Mouse (Mus musculus) stomach, embryonic 14.5 days (tissue): ENCODE data around the gene Idnk. TPM values are rescaled to one million over a fixed set of nuclear protein-coding genes. Genes with fewer than 3 reads are reported as not detected.

Experiments
- ATAC-seq: fragments of 200-750 bp; cut with Nextera tagmentation; 2 replicates; pipeline ENCODE4 v1.8.0; 2017; ENCODE audit warnings: low read depth, moderate TSS enrichment; ENCODE audit not compliant: insufficient number of reproducible peaks, insufficient read depth, low FRiP score
- H3K27ac ChIP-seq: fragments of 300-500 bp; sonication (generic); 2 replicates; pipeline ENCODE4 v1.5.1; 2014; ENCODE audit warnings: mild to moderate bottlenecking, low read length, moderate library complexity, mixed read lengths
- H3K27me3 ChIP-seq: fragments of 300-500 bp; sonication (generic); 2 replicates; pipeline ENCODE4 v1.6.1; 2014; ENCODE audit warnings: low read length, control low read depth, mixed read lengths; ENCODE audit not compliant: control insufficient read depth, insufficient read depth
- H3K36me3 ChIP-seq: fragments of 300-500 bp; sonication (generic); 2 replicates; pipeline ENCODE4 v1.6.1; 2014; ENCODE audit warnings: mild to moderate bottlenecking, control low read depth, low read length, moderate library complexity, mixed read lengths; ENCODE audit not compliant: control insufficient read depth, insufficient read depth
- H3K4me1 ChIP-seq: fragments of 300-500 bp; sonication (generic); 2 replicates; pipeline ENCODE4 v1.6.1; 2014; ENCODE audit warnings: low read length, control low read depth, mixed read lengths; ENCODE audit not compliant: control insufficient read depth, insufficient read depth
- H3K4me2 ChIP-seq: fragments of 300-500 bp; sonication (generic); replicated peaks from 2 replicates; pipeline ENCODE4 v1.6.1; 2014; ENCODE audit warnings: low read depth, low read length, control low read depth
- H3K4me3 ChIP-seq: fragments of 300-500 bp; sonication (generic); 2 replicates; pipeline ENCODE4 v1.5.1; 2014; ENCODE audit warnings: low read depth, low read length, control low read depth
- H3K9ac ChIP-seq: fragments of 300-500 bp; sonication (generic); replicated peaks from 2 replicates; pipeline ENCODE4 v1.6.1; 2014; ENCODE audit warnings: low read depth, mild to moderate bottlenecking, control low read depth, low read length, moderate library complexity, mixed read lengths
- H3K9me3 ChIP-seq: fragments of 300-500 bp; sonication (generic); 2 replicates; pipeline ENCODE4 v1.6.1; 2016; ENCODE audit warnings: low read depth, low read length, control low read depth; ENCODE audit not compliant: control insufficient read depth
- WGBS: fragments of 180-500 bp; shearing (Covaris S2); extraction: QIAGEN DNeasy Blood & Tissue Kit; methylation state at CpG from one replicate; pipeline ENCODE4 v1.1.7; 2014; 5-methylcytosine and 5-hydroxymethylcytosine counted together
- polyA plus RNA-seq: library from polyadenylated mRNA; unstranded; fragments of >200 nt; fragmentation: Nextera tagmentation; extraction: Ambion mirVana; gene quantifications from 2 replicates; pipeline ENCODE4 v1.2.1, GENCODE M21; 2014

Idnk gene
- polyA plus RNA-seq, 1 experiment from 2014 or later, result 38.9 TPM

- Histone ChIP-seq H3K4me2 (no peak overlapping the region), H3K4me1 (no peaks in the 10 kb centered on the region), H3K9me3 (no peaks in the 10 kb centered on the region), H3K9ac (no peak overlapping the region), H3K27ac (no peak overlapping the region), H3K27me3 (no peaks in the 10 kb centered on the region), H3K36me3 (peaks cover 39% of the 10 kb centered on the region), H3K4me3 (no peak overlapping the region)
- 89% methylated on average over 9 of the region's 9 CpGs for WGBS
- ATAC-seq, result no peak
Observed at GRCm38 (mm10) chr13:58177511-58178208, 20.2 kb downstream of the Idnk start.

GRCm38 (mm10) chr13:58181607-58182551 lies 24.4 kb downstream of the Idnk start:
- Histone ChIP-seq H3K4me1 (no peaks in the 10 kb centered on the region), H3K4me2 (no peak overlapping the region), H3K36me3 (peaks cover 40% of the 10 kb centered on the region), H3K9ac (no peak overlapping the region), H3K27ac (no peak overlapping the region), H3K4me3 (no peak overlapping the region), H3K27me3 (no peaks in the 10 kb centered on the region), H3K9me3 (no peaks in the 10 kb centered on the region)
- ATAC-seq, result no peak
- 85% methylated on average over 14 of the region's 14 CpGs for WGBS

GRCm38 (mm10) chr13:58184111-58184510 lies 26.7 kb downstream of the Idnk start:
- no peak overlapping the region for H3K9ac ChIP-seq
- no peaks in the 10 kb centered on the region for H3K4me1 ChIP-seq
- no peaks in the 10 kb centered on the region for H3K27me3 ChIP-seq
- peaks cover 39% of the 10 kb centered on the region for H3K36me3 ChIP-seq
- H3K4me2 ChIP-seq, result no peak overlapping the region
- no peak overlapping the region for H3K4me3 ChIP-seq
- WGBS, result 74% methylated on average over 3 of the region's 3 CpGs
- H3K9me3 ChIP-seq, result no peaks in the 10 kb centered on the region
- no peak overlapping the region for H3K27ac ChIP-seq
- no peak for ATAC-seq

GRCm38 (mm10) chr13:58186281-58186680 lies 28.8 kb downstream of the Idnk start:
- ATAC-seq, result no peak
- no peak overlapping the region for H3K4me3 ChIP-seq
- H3K4me2 ChIP-seq, result no peak overlapping the region
- no peak overlapping the region for H3K9ac ChIP-seq
- H3K9me3 ChIP-seq, result no peaks in the 10 kb centered on the region
- no peaks in the 10 kb centered on the region for H3K4me1 ChIP-seq
- peaks cover 36% of the 10 kb centered on the region for H3K36me3 ChIP-seq
- WGBS, result 92% methylated on average over 8 of the region's 8 CpGs
- no peak overlapping the region for H3K27ac ChIP-seq
- H3K27me3 ChIP-seq, result no peaks in the 10 kb centered on the region

GRCm38 (mm10) chr13:58187751-58188150 lies 30.3 kb downstream of the Idnk start:
- ATAC-seq, result no peak
- Histone ChIP-seq H3K36me3 (peaks cover 37% of the 10 kb centered on the region), H3K27ac (no peak overlapping the region), H3K9ac (no peak overlapping the region), H3K4me3 (no peak overlapping the region), H3K4me2 (no peak overlapping the region), H3K9me3 (no peaks in the 10 kb centered on the region), H3K27me3 (no peaks in the 10 kb centered on the region), H3K4me1 (no peaks in the 10 kb centered on the region)
- 74% methylated on average over 3 of the region's 3 CpGs for WGBS

- ATAC-seq, result peak; percentile 23; the same call in 1 of the 2 replicates
- 56% methylated on average over 4 of the region's 4 CpGs for WGBS
Observed at GRCm38 (mm10) chr13:58188412-58188811, 31.0 kb downstream of the Idnk start.

GRCm38 (mm10) chr13:58189473-58189872 lies 32.0 kb downstream of the Idnk start:
- Histone ChIP-seq H3K27ac (no peak overlapping the region), H3K4me1 (no peaks in the 10 kb centered on the region), H3K9me3 (no peaks in the 10 kb centered on the region), H3K4me2 (no peak overlapping the region), H3K9ac (no peak overlapping the region), H3K4me3 (no peak overlapping the region), H3K27me3 (no peaks in the 10 kb centered on the region), H3K36me3 (peaks cover 33% of the 10 kb centered on the region)
- WGBS, result 71% methylated on average over 5 of the region's 5 CpGs
- no peak for ATAC-seq

More at GRCm38 (mm10) chr13:58188412-58188811, 31.0 kb downstream of the Idnk start:
- H3K4me2 ChIP-seq, result no peak overlapping the region
- no peak overlapping the region for H3K4me3 ChIP-seq
- H3K4me1 ChIP-seq, result no peaks in the 10 kb centered on the region
- H3K9ac ChIP-seq, result no peak overlapping the region
- no peaks in the 10 kb centered on the region for H3K9me3 ChIP-seq
- H3K27me3 ChIP-seq, result no peaks in the 10 kb centered on the region
- peaks cover 33% of the 10 kb centered on the region for H3K36me3 ChIP-seq
- no peak overlapping the region for H3K27ac ChIP-seq

GRCm38 (mm10) chr13:58191516-58191915 lies 34.1 kb downstream of the Idnk start:
- no peaks in the 10 kb centered on the region for H3K9me3 ChIP-seq
- no peak overlapping the region for H3K27ac ChIP-seq
- no peak overlapping the region for H3K4me2 ChIP-seq
- no peak for ATAC-seq
- H3K27me3 ChIP-seq, result no peaks in the 10 kb centered on the region
- no peak overlapping the region for H3K4me3 ChIP-seq
- peaks cover 40% of the 10 kb centered on the region for H3K36me3 ChIP-seq
- H3K4me1 ChIP-seq, result no peaks in the 10 kb centered on the region
- 98% methylated on average over 14 of the region's 14 CpGs for WGBS
- H3K9ac ChIP-seq, result no peak overlapping the region
